18 mouse cellular contexts compared by ENCODE assay signal in the genomic region with DNA sequence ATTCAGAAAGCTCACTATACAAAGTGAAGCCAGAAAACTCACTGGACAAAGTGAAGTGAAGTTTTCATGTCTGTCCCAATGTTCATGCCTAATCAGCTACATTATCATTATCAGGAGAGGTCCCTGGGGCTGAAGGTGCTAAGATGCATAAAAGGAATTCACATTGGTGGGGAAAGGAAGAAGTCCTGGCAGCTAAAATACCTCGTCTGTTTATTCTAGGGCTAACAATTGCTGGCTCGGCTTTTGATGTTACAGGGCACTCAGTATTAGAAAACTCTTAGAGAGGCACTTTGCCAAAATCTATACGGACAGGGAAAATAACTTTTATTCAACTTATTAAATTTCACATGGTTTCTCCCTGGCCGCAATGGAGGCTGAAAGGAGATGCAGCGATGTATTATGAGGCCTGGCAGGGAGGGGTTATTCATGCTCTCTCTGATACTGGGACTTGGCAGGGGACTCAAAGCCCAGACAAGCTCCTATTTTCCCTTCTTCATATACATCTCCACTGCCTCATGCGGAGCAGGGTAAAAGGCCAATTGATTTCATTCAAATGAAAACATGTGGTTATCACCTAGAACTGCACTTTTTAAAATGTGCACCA.
DNase-seq lines count a peak whose midpoint lies in the region; ATAC-seq and TF ChIP-seq lines count a peak whose summit lies in the region.
"Had no signal": no experiment of that assay in that cellular context is flagged by ENCODE, and none has a peak within 500 bp of the region (broad histone marks: within the 10 kb centered on the region; RNA-seq: fewer than 3 reads in every experiment).

No protein-coding gene starts in this region.

- TF ChIP-seq POLR2A in limb, embryonic 14.5 days (IDR thresholded peaks at IDR 0.05; ENCODE audit: borderline replicate concordance, extremely low read depth, insufficient read depth, insufficient read length): no peak

- no peak for ATAC-seq in limb, embryonic 14.5 days (ENCODE audit: low FRiP score, low read depth)
- ATAC-seq in midbrain, embryonic 13.5 days: peak; percentile 80
- ATAC-seq in erythroblast, adult 5-6 weeks (replicated peaks; ENCODE audit: low FRiP score, poor library complexity, severe bottlenecking): no peak

- WGBS in limb, embryonic 14.5 days: 34% methylated on average over 6 of the region's 6 CpGs
- WGBS in limb, embryonic 10.5 days: 56% methylated on average over 6 of the region's 6 CpGs
- WGBS in midbrain, embryonic 13.5 days: 20% methylated on average over 6 of the region's 6 CpGs

- no peak overlapping the region for H3K4me2 ChIP-seq in limb, embryonic 14.5 days (replicated peaks; ENCODE audit: low read depth, low read length, severe bottlenecking)
- H3K4me2 ChIP-seq in midbrain, embryonic 13.5 days (replicated peaks): no peak overlapping the region
- H3K4me2 ChIP-seq: embryonic facial prominence, embryonic 15.5 days; limb, embryonic 13.5 days; stomach, embryonic 15.5 days had no signal

- no peaks in the 10 kb centered on the region for H3K36me3 ChIP-seq in limb, embryonic 14.5 days (ENCODE audit: control insufficient read depth, insufficient read depth, low read length)
- no peaks in the 10 kb centered on the region for H3K36me3 ChIP-seq in limb, embryonic 10.5 days
- H3K36me3 ChIP-seq in midbrain, embryonic 13.5 days: no peaks in the 10 kb centered on the region
- H3K36me3 ChIP-seq: embryonic facial prominence, embryonic 15.5 days; limb, embryonic 13.5 days; stomach, embryonic 15.5 days had no signal

- peak; percentile 19 for DNase-seq in embryo, embryonic 10.5 days (ENCODE audit: low spot score)
- no peak for DNase-seq in embryo, embryonic 10 days (ENCODE audit: low spot score)
- peak; percentile 35 for DNase-seq in limb, embryonic 14.5 days (ENCODE audit: low spot score)
- DNase-seq in limb, embryonic 10.5 days (ENCODE audit: low spot score): no peak
- no peak for DNase-seq in heart, postnatal 36 days
- DNase-seq in cerebellum, postnatal 25 days: no peak
- DNase-seq: cerebellum, postnatal 36 days; heart, adult 11 months; kidney, adult 18-20 months; kidney, postnatal 10 days; lung, postnatal 14 days; spleen, adult 18-20 months; thymus, adult 2 months had no signal

- no peaks in the 10 kb centered on the region for H3K4me1 ChIP-seq in limb, embryonic 14.5 days (ENCODE audit: control insufficient read depth, insufficient read depth, low read length)
- H3K4me1 ChIP-seq in limb, embryonic 10.5 days: no peaks in the 10 kb centered on the region
- H3K4me1 ChIP-seq in midbrain, embryonic 13.5 days (replicated peaks): 0 out of 2 replicates have a peak, but pooled peaks cover 6% of the 10 kb centered on the region
- H3K4me1 ChIP-seq: embryonic facial prominence, embryonic 15.5 days; limb, embryonic 13.5 days; stomach, embryonic 15.5 days had no signal

- no peak overlapping the region for H3K4me3 ChIP-seq in limb, embryonic 14.5 days (replicated peaks; ENCODE audit: low read length)
- H3K4me3 ChIP-seq in limb, embryonic 10.5 days: no peak overlapping the region
- H3K4me3 ChIP-seq in midbrain, embryonic 13.5 days (replicated peaks): no peak overlapping the region
- H3K4me3 ChIP-seq: embryonic facial prominence, embryonic 15.5 days; limb, embryonic 13.5 days; stomach, embryonic 15.5 days had no signal

- intact Hi-C loops in heart, postnatal 36 days (cut with DNase I): no loop called here

- no peak overlapping the region for H3K27ac ChIP-seq in limb, embryonic 14.5 days (replicated peaks; ENCODE audit: low read depth, low read length)
- H3K27ac ChIP-seq in limb, embryonic 10.5 days: no peak overlapping the region
- H3K27ac ChIP-seq in midbrain, embryonic 13.5 days: no peak overlapping the region
- H3K27ac ChIP-seq: embryonic facial prominence, embryonic 15.5 days; limb, embryonic 13.5 days; stomach, embryonic 15.5 days had no signal

- no peaks in the 10 kb centered on the region for H3K27me3 ChIP-seq in limb, embryonic 14.5 days (ENCODE audit: control insufficient read depth, insufficient read depth, low read length)
- no peaks in the 10 kb centered on the region for H3K27me3 ChIP-seq in limb, embryonic 10.5 days (ENCODE audit: low read depth, poor library complexity, severe bottlenecking)
- no peaks in the 10 kb centered on the region for H3K27me3 ChIP-seq in midbrain, embryonic 13.5 days
- H3K27me3 ChIP-seq: embryonic facial prominence, embryonic 15.5 days; limb, embryonic 13.5 days; stomach, embryonic 15.5 days had no signal

- H3K9me3 ChIP-seq in limb, embryonic 14.5 days (ENCODE audit: control insufficient read depth, low read length): no peaks in the 10 kb centered on the region
- no peaks in the 10 kb centered on the region for H3K9me3 ChIP-seq in limb, embryonic 10.5 days (replicated peaks)
- H3K9me3 ChIP-seq in midbrain, embryonic 13.5 days: no peaks in the 10 kb centered on the region
- H3K9me3 ChIP-seq: embryonic facial prominence, embryonic 15.5 days; limb, embryonic 13.5 days; stomach, embryonic 15.5 days had no signal

- H3K9ac ChIP-seq in limb, embryonic 14.5 days (ENCODE audit: low read depth, low read length, severe bottlenecking): no peak overlapping the region
- no peak overlapping the region for H3K9ac ChIP-seq in midbrain, embryonic 13.5 days (replicated peaks)
- H3K9ac ChIP-seq: embryonic facial prominence, embryonic 15.5 days; limb, embryonic 13.5 days; stomach, embryonic 15.5 days had no signal

Comparison
In these comparisons a context has a peak if more than half of its experiments do, and no peak if none do; other contexts are left out.
1. DNase-seq: peak in embryo, embryonic 10.5 days (single experiment) and limb, embryonic 14.5 days (single experiment); none in embryo, embryonic 10 days (single experiment), limb, embryonic 10.5 days (single experiment), heart, postnatal 36 days (0 of 2) and cerebellum, postnatal 25 days (0 of 2).